Mouse (Mus musculus) liver, embryonic 14.5 days (tissue): ENCODE data around the gene Sertad1.

Experiments used
- CTCF ChIP-seq: IDR thresholded peaks from 2 replicates; pipeline ENCODE4 v1.5.1; 2016; ENCODE audit warnings: antibody characterized with exemption, low read depth, control low read depth
- EP300 ChIP-seq: IDR thresholded peaks from 2 replicates; pipeline ENCODE4 v1.6.1; 2016; ENCODE audit warnings: antibody characterized with exemption, low read depth

- TF ChIP-seq EP300 (no peak), CTCF (peak; percentile 72)
Observed at GRCm38 (mm10) chr7:27520104-27520503, 33.4 kb downstream of the Sertad1 start.
